Mouse (Mus musculus) midbrain, postnatal 0 days (tissue): Measurements from ENCODE around the gene Lamb3. TPM values are rescaled to one million over a fixed set of nuclear protein-coding genes. Genes with fewer than 3 reads are reported as not detected.

Experiments used
- ATAC-seq: fragments of 200-750 bp; cut with Nextera tagmentation; 2 replicates; pipeline ENCODE4 v1.8.0; 2017; ENCODE audit warnings: moderate number of reproducible peaks, mild to moderate bottlenecking, moderate TSS enrichment, moderate library complexity; ENCODE audit not compliant: low FRiP score
- DNase-seq: peaks from one replicate; pipeline ENCODE4 v3.0.0-alpha.2; 2015; ENCODE audit warnings: low spot score
- H3K27ac ChIP-seq: fragments of 300-500 bp; sonication (generic); 2 replicates; pipeline ENCODE4 v1.5.1; 2014; ENCODE audit warnings: low read depth, mild to moderate bottlenecking, low read length, mixed read lengths
- H3K27me3 ChIP-seq: fragments of 300-500 bp; sonication (generic); 2 replicates; pipeline ENCODE4 v1.6.1; 2014; ENCODE audit warnings: low read length, control low read depth, mixed read lengths; ENCODE audit not compliant: insufficient read depth
- H3K36me3 ChIP-seq: fragments of 300-500 bp; sonication (generic); 2 replicates; pipeline ENCODE4 v1.6.1; 2014; ENCODE audit warnings: low read length, control low read depth, mixed read lengths; ENCODE audit not compliant: insufficient read depth
- H3K4me1 ChIP-seq: fragments of 300-500 bp; sonication (generic); 2 replicates; pipeline ENCODE4 v1.6.1; 2014; ENCODE audit warnings: mild to moderate bottlenecking, control low read depth, antibody characterized with exemption, low read length, mixed read lengths; ENCODE audit not compliant: insufficient read depth
- H3K4me2 ChIP-seq: fragments of 300-500 bp; sonication (generic); 2 replicates; pipeline ENCODE4 v1.6.1; 2014; ENCODE audit warnings: low read depth, mild to moderate bottlenecking, low read length, mixed read lengths; ENCODE audit not compliant: poor library complexity, severe bottlenecking
- H3K4me3 ChIP-seq: fragments of 300-500 bp; sonication (generic); 2 replicates; pipeline ENCODE4 v1.5.1; 2014; ENCODE audit warnings: low read depth, mild to moderate bottlenecking, low read length, moderate library complexity
- H3K9ac ChIP-seq: fragments of 300-500 bp; sonication (generic); replicated peaks from 2 replicates; pipeline ENCODE4 v1.6.1; 2014; ENCODE audit warnings: mild to moderate bottlenecking, low read length, moderate library complexity, mixed read lengths; ENCODE audit not compliant: poor library complexity, severe bottlenecking
- H3K9me3 ChIP-seq: fragments of 300-500 bp; sonication (generic); 2 replicates; pipeline ENCODE4 v1.6.1; 2016; ENCODE audit warnings: low read length, control low read depth
- CTCF ChIP-seq: IDR thresholded peaks from 2 replicates; pipeline ENCODE4 v1.5.1; 2016; ENCODE audit warnings: antibody characterized with exemption, mild to moderate bottlenecking
- WGBS: fragments of 180-500 bp; shearing (Covaris S2); extraction: QIAGEN DNeasy Blood & Tissue Kit; methylation state at CpG from one replicate; pipeline ENCODE4 v1.1.7; 2014; 5-methylcytosine and 5-hydroxymethylcytosine counted together
- polyA plus RNA-seq: library from polyadenylated mRNA; unstranded; fragments of >200 nt; fragmentation: Nextera tagmentation; extraction: Ambion mirVana; gene quantifications from 2 replicates; pipeline ENCODE4 v1.2.1, GENCODE M21; 2015
- total RNA-seq: library from RNA; depleted of rRNA; stranded (reverse); fragments of >200 nt; gene quantifications from 2 replicates; pipeline ENCODE4 v1.2.3, GENCODE M21; 2014

Lamb3 gene
- total and polyA plus RNA-seq, 2 experiments from 2014 or later = 0.82 to 1.4 TPM

- no peaks in the 10 kb centered on the region for H3K9me3 ChIP-seq
- no peak overlapping the region for H3K4me3 ChIP-seq
- H3K27ac ChIP-seq = no peak overlapping the region
- H3K4me2 ChIP-seq = no peak overlapping the region
- no peak for TF ChIP-seq CTCF
- H3K9ac ChIP-seq = no peak overlapping the region
- H3K27me3 ChIP-seq = no peaks in the 10 kb centered on the region
- WGBS = 73% methylated on average over 8 of the region's 8 CpGs
- H3K4me1 ChIP-seq = no peaks in the 10 kb centered on the region
- no peak for ATAC-seq
- H3K36me3 ChIP-seq = no peaks in the 10 kb centered on the region
- DNase-seq = no peak
Measured at GRCm38 (mm10) chr1:193302093-193302405, 94.5 kb downstream of the Lamb3 start.

- TF ChIP-seq CTCF = no peak
- ATAC-seq (no peak), DNase-seq (no peak)
- H3K9me3 ChIP-seq = no peaks in the 10 kb centered on the region
- no peak overlapping the region for H3K9ac ChIP-seq
- H3K36me3 ChIP-seq = no peaks in the 10 kb centered on the region
- H3K4me1 ChIP-seq = no peaks in the 10 kb centered on the region
- 88% methylated on average over 2 of the region's 2 CpGs for WGBS
- no peak overlapping the region for H3K4me2 ChIP-seq
- H3K27me3 ChIP-seq = no peaks in the 10 kb centered on the region
- H3K4me3 ChIP-seq = no peak overlapping the region
- H3K27ac ChIP-seq = no peak overlapping the region
Measured at GRCm38 (mm10) chr1:193303096-193303495, 95.6 kb downstream of the Lamb3 start.

- DNase-seq (peak; percentile 71), ATAC-seq (no peak)
- no peak for TF ChIP-seq CTCF
- H3K9me3 ChIP-seq = no peaks in the 10 kb centered on the region
- no peaks in the 10 kb centered on the region for H3K36me3 ChIP-seq
- no peaks in the 10 kb centered on the region for H3K4me1 ChIP-seq
- WGBS = 9% methylated on average over 7 of the region's 7 CpGs
- H3K27me3 ChIP-seq = no peaks in the 10 kb centered on the region
- H3K9ac ChIP-seq = no peak overlapping the region
- no peak overlapping the region for H3K27ac ChIP-seq
- no peak overlapping the region for H3K4me3 ChIP-seq
- H3K4me2 ChIP-seq = no peak overlapping the region
Measured at GRCm38 (mm10) chr1:193305386-193305785, 97.9 kb downstream of the Lamb3 start.

- Histone ChIP-seq H3K4me1 (no peaks in the 10 kb centered on the region), H3K9me3 (no peaks in the 10 kb centered on the region), H3K4me2 (no peak overlapping the region), H3K36me3 (no peaks in the 10 kb centered on the region), H3K27me3 (no peaks in the 10 kb centered on the region), H3K4me3 (no peak overlapping the region), H3K27ac (no peak overlapping the region), H3K9ac (no peak overlapping the region)
- no peak for TF ChIP-seq CTCF
- 97% methylated on average over 2 of the region's 2 CpGs for WGBS
- DNase-seq (no peak), ATAC-seq (no peak)
Measured at GRCm38 (mm10) chr1:193306832-193307231, 99.3 kb downstream of the Lamb3 start.

GRCm38 (mm10) chr1:193309785-193310518 lies 102.5 kb downstream of the Lamb3 start:
- Histone ChIP-seq H3K4me1 (no peaks in the 10 kb centered on the region), H3K9ac (no peak overlapping the region), H3K27me3 (no peaks in the 10 kb centered on the region), H3K36me3 (no peaks in the 10 kb centered on the region), H3K27ac (no peak overlapping the region), H3K9me3 (no peaks in the 10 kb centered on the region), H3K4me3 (no peak overlapping the region), H3K4me2 (no peak overlapping the region)
- no peak for ATAC-seq
- no peak for TF ChIP-seq CTCF
- 76% methylated on average over 1 of the region's 1 CpGs for WGBS
- no peak for DNase-seq

- no peaks in the 10 kb centered on the region for H3K36me3 ChIP-seq
- H3K4me2 ChIP-seq = no peak overlapping the region
- H3K27me3 ChIP-seq = no peaks in the 10 kb centered on the region
- no peak overlapping the region for H3K9ac ChIP-seq
- 88% methylated on average over 3 of the region's 3 CpGs for WGBS
- DNase-seq (no peak), ATAC-seq (no peak)
- no peak overlapping the region for H3K4me3 ChIP-seq
- H3K9me3 ChIP-seq = no peaks in the 10 kb centered on the region
- H3K27ac ChIP-seq = no peak overlapping the region
- no peak for TF ChIP-seq CTCF
- H3K4me1 ChIP-seq = no peaks in the 10 kb centered on the region
Measured at GRCm38 (mm10) chr1:193310519-193311085, 103.1 kb downstream of the Lamb3 start.
